Mouse (Mus musculus): Measurements from ENCODE around the gene Ap1ar. TPM values are rescaled to one million over a fixed set of nuclear protein-coding genes. Genes with fewer than 3 reads are reported as not detected.

Ap1ar gene
- total RNA-seq (2021), result 30.3 and 33.5 TPM in 2 replicates
- long read RNA-seq, experiment 1, transcript Ap1ar-201 (10 exons, 2,662 nt), result major isoform, 16 of 23 reads
- long read RNA-seq, experiment 1, partial matches to known transcripts, result 0 of 23 reads
- long read RNA-seq, experiment 1, other reads (novel, unspliced or antisense), result 4 of 23 reads
- long read RNA-seq, experiment 2, transcript Ap1ar-201 (10 exons, 2,662 nt), result major isoform, 9 of 18 reads
- long read RNA-seq, experiment 2, partial matches to known transcripts, result 0 of 18 reads
- long read RNA-seq, experiment 2, other reads (novel, unspliced or antisense), result 5 of 18 reads

- DNase-seq, result peak; percentile 98
Observed at GRCm38 (mm10) chr3:127837154-127837865, at the start of gene Ap1ar. Ap1ar (minus strand) TSS chr3:127837523.

- DNase-seq, result no peak
Observed at GRCm38 (mm10) chr3:127881684-127882083, 44.4 kb upstream of the Ap1ar start.

- no peak for DNase-seq
Observed at GRCm38 (mm10) chr3:127879968-127880367, 42.6 kb upstream of the Ap1ar start.

- DNase-seq, result no peak
Observed at GRCm38 (mm10) chr3:127875509-127875908, 38.2 kb upstream of the Ap1ar start.

GRCm38 (mm10) chr3:127875059-127875458, 37.7 kb upstream of the Ap1ar start:
- no peak for DNase-seq

- DNase-seq, result no peak
Observed at GRCm38 (mm10) chr3:127874254-127874883, 37.0 kb upstream of the Ap1ar start.

- DNase-seq, result no peak
Observed at GRCm38 (mm10) chr3:127871575-127871974, 34.3 kb upstream of the Ap1ar start.

GRCm38 (mm10) chr3:127868880-127869279, 31.6 kb upstream of the Ap1ar start:
- DNase-seq, result no peak

GRCm38 (mm10) chr3:127868046-127868758, 30.9 kb upstream of the Ap1ar start:
- DNase-seq, result no peak

GRCm38 (mm10) chr3:127864242-127864641, 26.9 kb upstream of the Ap1ar start:
- DNase-seq, result no peak

- DNase-seq, result no peak
Observed at GRCm38 (mm10) chr3:127863571-127863970, 26.2 kb upstream of the Ap1ar start.

- no peak for DNase-seq
Observed at GRCm38 (mm10) chr3:127862479-127862878, 25.2 kb upstream of the Ap1ar start.

GRCm38 (mm10) chr3:127861340-127861739, 24.0 kb upstream of the Ap1ar start:
- no peak for DNase-seq

- DNase-seq, result peak; percentile 84
Observed at GRCm38 (mm10) chr3:127853431-127854206, 16.3 kb upstream of the Ap1ar start.

- DNase-seq, result no peak
Observed at GRCm38 (mm10) chr3:127852722-127853121, 15.4 kb upstream of the Ap1ar start.

- no peak for DNase-seq
Observed at GRCm38 (mm10) chr3:127850776-127851646, 13.7 kb upstream of the Ap1ar start.

GRCm38 (mm10) chr3:127849922-127850321, 12.6 kb upstream of the Ap1ar start:
- no peak for DNase-seq

GRCm38 (mm10) chr3:127848088-127848808, 10.9 kb upstream of the Ap1ar start:
- peak; percentile 66 for DNase-seq

GRCm38 (mm10) chr3:127843941-127844327, 6.6 kb upstream of the Ap1ar start:
- peak; percentile 51 for DNase-seq

GRCm38 (mm10) chr3:127843324-127843940, 6.1 kb upstream of the Ap1ar start:
- DNase-seq, result peak; percentile 37

Measured in adrenal gland, postnatal 14 days (tissue).